Mouse (Mus musculus) lung, embryonic 14.5 days (tissue): ENCODE data around the gene Chmp1a. TPM values are rescaled to one million over a fixed set of nuclear protein-coding genes. Genes with fewer than 3 reads are reported as not detected.
"Not testable (repeated sequence)": the region's sequence is repeated elsewhere in the genome, so short reads cannot be mapped to it uniquely, and the experiment has no call there.

Experiments
- ATAC-seq: fragments of 200-750 bp; cut with Nextera tagmentation; 2 replicates; pipeline ENCODE4 v1.8.0; 2017; ENCODE audit warnings: mild to moderate bottlenecking, moderate TSS enrichment, moderate library complexity; ENCODE audit not compliant: insufficient read depth
- DNase-seq: peaks from one replicate; pipeline ENCODE4 v3.0.0-alpha.2; 2015
- H3K27ac ChIP-seq: fragments of 300-500 bp; sonication (generic); 2 replicates; pipeline ENCODE4 v1.5.1; 2014; ENCODE audit warnings: low read depth, mild to moderate bottlenecking, moderate library complexity
- H3K27me3 ChIP-seq: fragments of 300-500 bp; sonication (generic); 2 replicates; pipeline ENCODE4 v1.6.1; 2014; ENCODE audit warnings: low read length, control low read depth; ENCODE audit not compliant: insufficient read depth
- H3K36me3 ChIP-seq: fragments of 300-500 bp; sonication (generic); 2 replicates; pipeline ENCODE4 v1.6.1; 2014; ENCODE audit warnings: control low read depth; ENCODE audit not compliant: insufficient read depth
- H3K4me1 ChIP-seq: fragments of 300-500 bp; sonication (generic); 2 replicates; pipeline ENCODE4 v1.6.1; 2014; ENCODE audit warnings: antibody characterized with exemption, control low read depth; ENCODE audit not compliant: insufficient read depth
- H3K4me2 ChIP-seq: fragments of 300-500 bp; sonication (generic); 2 replicates; pipeline ENCODE4 v1.6.1; 2014; ENCODE audit warnings: mild to moderate bottlenecking
- H3K4me3 ChIP-seq: fragments of 300-500 bp; sonication (generic); 2 replicates; pipeline ENCODE4 v1.5.1; 2014; ENCODE audit warnings: low read depth, low read length
- H3K9ac ChIP-seq: fragments of 300-500 bp; sonication (generic); 2 replicates; pipeline ENCODE4 v1.6.1; 2014
- H3K9me3 ChIP-seq: fragments of 300-500 bp; sonication (generic); 2 replicates; pipeline ENCODE4 v1.6.1; 2016; ENCODE audit warnings: low read depth, low read length, control low read depth
- CTCF ChIP-seq: IDR thresholded peaks from 2 replicates; pipeline ENCODE4 v1.5.1; 2016; ENCODE audit warnings: antibody characterized with exemption, low read depth
- WGBS: fragments of 180-500 bp; shearing (Covaris S2); extraction: QIAGEN DNeasy Blood & Tissue Kit; methylation state at CpG from one replicate; pipeline ENCODE4 v1.1.7; 2014; 5-methylcytosine and 5-hydroxymethylcytosine counted together
- polyA plus RNA-seq: library from polyadenylated mRNA; unstranded; fragments of >200 nt; fragmentation: Nextera tagmentation; extraction: Ambion mirVana; gene quantifications from 2 replicates; pipeline ENCODE4 v1.2.1, GENCODE M21; 2014

Chmp1a gene
- polyA plus RNA-seq, 1 experiment from 2014 or later = 108 TPM

- Histone ChIP-seq H3K27me3 (peaks cover 21% of the 10 kb centered on the region; the same call in 1 of the 2 replicates), H3K4me1 (0 out of 2 replicates have a peak, but pooled peaks cover 6% of the 10 kb centered on the region), H3K4me2 (no peak overlapping the region), H3K9me3 (no peaks in the 10 kb centered on the region), H3K27ac (no peak overlapping the region), H3K36me3 (peaks cover 19% of the 10 kb centered on the region; the same call in 1 of the 2 replicates), H3K4me3 (no peak overlapping the region), H3K9ac (no peak overlapping the region)
- ATAC-seq = no peak
- WGBS = 23% methylated on average over 7 of the region's 7 CpGs
- TF ChIP-seq CTCF = no peak
- no peak for DNase-seq
These were observed 20.0 kb upstream of the Chmp1a start for GRCm38 (mm10) chr8:123232553-123232952.

GRCm38 (mm10) chr8:123231742-123232141 is 19.2 kb upstream of the Chmp1a start:
- peak; percentile 43 for DNase-seq
- H3K36me3 ChIP-seq = peaks cover 25% of the 10 kb centered on the region
- no peaks in the 10 kb centered on the region for H3K9me3 ChIP-seq
- 39% methylated on average over 5 of the region's 5 CpGs for WGBS
- 0 out of 2 replicates have a peak, but pooled peaks cover 6% of the 10 kb centered on the region for H3K4me1 ChIP-seq
- TF ChIP-seq CTCF = peak; percentile 30
- no peak overlapping the region for H3K4me3 ChIP-seq
- H3K9ac ChIP-seq = no peak overlapping the region
- no peak overlapping the region for H3K27ac ChIP-seq
- ATAC-seq = no peak
- no peak overlapping the region for H3K4me2 ChIP-seq
- peaks cover 21% of the 10 kb centered on the region; the same call in 1 of the 2 replicates for H3K27me3 ChIP-seq

GRCm38 (mm10) chr8:123230326-123230725 is 17.8 kb upstream of the Chmp1a start:
- Histone ChIP-seq H3K27me3 (peaks cover 15% of the 10 kb centered on the region; the same call in 1 of the 2 replicates), H3K36me3 (peaks cover 32% of the 10 kb centered on the region)
- not testable (repeated sequence) for H3K9ac ChIP-seq, H3K27ac ChIP-seq, H3K4me3 ChIP-seq, H3K9me3 ChIP-seq, DNase-seq, H3K4me2 ChIP-seq, H3K4me1 ChIP-seq, ATAC-seq
- 82% methylated on average over 10 of the region's 11 CpGs for WGBS

- DNase-seq (no peak), ATAC-seq (no peak)
- no peak for TF ChIP-seq CTCF
- Histone ChIP-seq H3K9me3 (no peaks in the 10 kb centered on the region), H3K36me3 (peaks cover 32% of the 10 kb centered on the region), H3K27me3 (no peaks in the 10 kb centered on the region), H3K4me2 (no peak overlapping the region), H3K9ac (no peak overlapping the region), H3K4me1 (peaks cover 6% of the 10 kb centered on the region; the same call in 1 of the 2 replicates), H3K4me3 (no peak overlapping the region), H3K27ac (no peak overlapping the region)
- WGBS = 85% methylated on average over 1 of the region's 1 CpGs
These were observed 15.9 kb upstream of the Chmp1a start for GRCm38 (mm10) chr8:123228416-123228815.

- Histone ChIP-seq H3K4me2 (peak within 1 kb of the TSS; percentile 96), H3K27me3 (no peaks in the 10 kb centered on the region), H3K36me3 (peaks cover 32% of the 10 kb centered on the region), H3K4me3 (peak within 1 kb of the TSS; percentile 89), H3K4me1 (peaks cover 6% of the 10 kb centered on the region; the same call in 1 of the 2 replicates), H3K27ac (peak within 1 kb of the TSS; percentile 82), H3K9me3 (no peaks in the 10 kb centered on the region), H3K9ac (peak within 1 kb of the TSS; percentile 94)
- ATAC-seq = peak; percentile 92
- WGBS = 2% methylated on average over 59 of the region's 59 CpGs
- peak; percentile 98 for DNase-seq
- TF ChIP-seq CTCF = peak; percentile 8; the same call in 1 of the 2 replicates
These were observed 12.0 kb upstream of the Chmp1a start, which contains the start of gene Cdk10 for GRCm38 (mm10) chr8:123224278-123225266. Gene Cdk10, plus strand, starts transcription at chr8:123224842.

- H3K4me3 ChIP-seq = no peak overlapping the region
- 62% methylated on average over 1 of the region's 1 CpGs for WGBS
- H3K27me3 ChIP-seq = no peaks in the 10 kb centered on the region
- no peaks in the 10 kb centered on the region for H3K36me3 ChIP-seq
- DNase-seq (peak; percentile 28), ATAC-seq (no peak)
- H3K4me2 ChIP-seq = no peak overlapping the region
- H3K9me3 ChIP-seq = no peaks in the 10 kb centered on the region
- H3K9ac ChIP-seq = no peak overlapping the region
- H3K4me1 ChIP-seq = peaks cover 6% of the 10 kb centered on the region; the same call in 1 of the 2 replicates
- TF ChIP-seq CTCF = no peak
- no peak overlapping the region for H3K27ac ChIP-seq
These were observed 8.4 kb upstream of the Chmp1a start for GRCm38 (mm10) chr8:123220917-123221316.

- ATAC-seq (no peak), DNase-seq (no peak)
- Histone ChIP-seq H3K4me3 (no peak overlapping the region), H3K36me3 (no peaks in the 10 kb centered on the region), H3K9me3 (no peaks in the 10 kb centered on the region), H3K4me2 (no peak overlapping the region), H3K9ac (no peak overlapping the region), H3K27ac (no peak overlapping the region), H3K27me3 (no peaks in the 10 kb centered on the region), H3K4me1 (0 out of 2 replicates have a peak, but pooled peaks cover 4% of the 10 kb centered on the region)
- 65% methylated on average over 3 of the region's 3 CpGs for WGBS
- TF ChIP-seq CTCF = no peak
These were observed 2.9 kb upstream of the Chmp1a start for GRCm38 (mm10) chr8:123215430-123215829.
